Mouse (Mus musculus) lung, embryonic 16.5 days (tissue): ENCODE measurements around the gene Bcl7c. TPM values are rescaled to one million over a fixed set of nuclear protein-coding genes. Genes with fewer than 3 reads are reported as not detected.
A peak's percentile ranks its signal among the peaks of the same experiment; 100 is the strongest.

Experiments used
- ATAC-seq: fragments of 200-750 bp; cut with Nextera tagmentation; 2 replicates; pipeline ENCODE4 v1.8.0; 2017; ENCODE audit warnings: low read depth, mild to moderate bottlenecking, moderate library complexity
- H3K27ac ChIP-seq: fragments of 300-500 bp; sonication (generic); 2 replicates; pipeline ENCODE4 v1.5.1; 2014; ENCODE audit warnings: mild to moderate bottlenecking, control low read depth, low read length
- H3K27me3 ChIP-seq: fragments of 300-500 bp; sonication (generic); 2 replicates; pipeline ENCODE4 v1.6.1; 2014; ENCODE audit warnings: low read depth, low read length, mixed read lengths; ENCODE audit not compliant: control insufficient read depth, insufficient read depth
- H3K36me3 ChIP-seq: fragments of 300-500 bp; sonication (generic); 2 replicates; pipeline ENCODE4 v1.6.1; 2014; ENCODE audit warnings: low read length; ENCODE audit not compliant: control insufficient read depth, insufficient read depth
- H3K4me1 ChIP-seq: fragments of 300-500 bp; sonication (generic); replicated peaks from 2 replicates; pipeline ENCODE4 v1.6.1; 2014; ENCODE audit warnings: low read length, mixed read lengths; ENCODE audit not compliant: control insufficient read depth, insufficient read depth
- H3K4me2 ChIP-seq: fragments of 300-500 bp; sonication (generic); 2 replicates; pipeline ENCODE4 v1.6.1; 2014; ENCODE audit warnings: low read depth, low read length, control low read depth
- H3K4me3 ChIP-seq: fragments of 300-500 bp; sonication (generic); 2 replicates; pipeline ENCODE4 v1.5.1; 2014; ENCODE audit warnings: mild to moderate bottlenecking, low read length, control low read depth
- H3K9ac ChIP-seq: fragments of 300-500 bp; sonication (generic); 2 replicates; pipeline ENCODE4 v1.6.1; 2014; ENCODE audit warnings: low read length, control low read depth
- H3K9me3 ChIP-seq: fragments of 300-500 bp; sonication (generic); 2 replicates; pipeline ENCODE4 v1.6.1; 2016; ENCODE audit warnings: low read length; ENCODE audit not compliant: control insufficient read depth
- WGBS: fragments of 180-500 bp; shearing (Covaris S2); extraction: QIAGEN DNeasy Blood & Tissue Kit; methylation state at CpG from one replicate; pipeline ENCODE4 v1.1.7; 2014; 5-methylcytosine and 5-hydroxymethylcytosine counted together
- polyA plus RNA-seq: library from polyadenylated mRNA; unstranded; fragments of >200 nt; fragmentation: Nextera tagmentation; extraction: Ambion mirVana; gene quantifications from 2 replicates; pipeline ENCODE4 v1.2.1, GENCODE M21; 2015

The Bcl7c gene
- polyA plus RNA-seq, 1 experiment from 2014 or later: 46.1 TPM

DNA sequence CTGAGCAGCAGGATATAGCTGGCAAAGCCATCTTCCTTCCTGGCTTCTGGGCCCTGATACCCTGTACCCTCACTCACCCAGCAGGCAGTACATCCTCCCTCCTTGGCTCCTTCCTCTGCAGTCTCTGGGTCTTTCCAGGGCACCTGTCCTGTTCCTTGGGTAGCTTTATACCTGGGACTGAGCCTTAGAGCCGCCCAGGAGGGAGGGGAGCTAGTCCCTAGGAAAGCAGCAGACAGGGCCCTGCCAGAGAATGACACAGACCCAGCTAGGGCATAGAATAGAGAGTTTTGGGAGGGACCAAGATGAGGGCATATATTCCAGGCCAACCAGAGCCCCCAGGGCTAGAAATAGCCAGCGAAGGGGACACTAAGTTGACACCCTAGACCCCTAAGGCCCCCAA lies 16.8 kb upstream of the Bcl7c start:
- H3K4me2 ChIP-seq: no peak overlapping the region
- H3K4me1 ChIP-seq: no peaks in the 10 kb centered on the region
- H3K9me3 ChIP-seq: no peaks in the 10 kb centered on the region
- no peaks in the 10 kb centered on the region for H3K27me3 ChIP-seq
- no peak for ATAC-seq
- no peak overlapping the region for H3K4me3 ChIP-seq
- no peak overlapping the region for H3K9ac ChIP-seq
- WGBS: 33% methylated on average over 2 of the region's 2 CpGs
- no peak overlapping the region for H3K27ac ChIP-seq
- H3K36me3 ChIP-seq: no peaks in the 10 kb centered on the region

DNA sequence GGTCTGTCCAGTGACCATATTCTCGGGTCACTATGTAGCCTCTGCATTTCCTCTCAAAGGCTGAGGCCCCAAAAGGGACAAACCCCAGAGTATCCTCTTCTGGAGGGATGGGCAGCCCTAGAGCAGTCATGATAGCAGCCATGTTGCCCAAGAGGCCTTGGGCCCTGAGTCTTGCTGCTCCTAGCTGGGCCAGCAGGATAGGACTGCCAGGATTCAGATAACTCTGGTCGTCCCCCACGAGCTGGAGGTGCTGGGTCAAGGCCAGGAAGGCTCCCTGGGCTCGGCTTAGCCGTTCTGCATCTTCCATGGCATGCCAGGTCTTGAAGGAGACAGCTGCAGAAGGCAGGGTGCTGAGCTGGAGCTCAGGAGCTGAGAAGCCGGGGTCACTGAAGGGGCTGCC lies 10.5 kb upstream of the Bcl7c start:
- Histone ChIP-seq H3K9me3 (no peaks in the 10 kb centered on the region), H3K4me1 (peaks cover 9% of the 10 kb centered on the region), H3K27me3 (no peaks in the 10 kb centered on the region), H3K9ac (no peak overlapping the region), H3K4me2 (no peak overlapping the region), H3K4me3 (no peak overlapping the region), H3K36me3 (no peaks in the 10 kb centered on the region), H3K27ac (no peak overlapping the region)
- 87% methylated on average over 6 of the region's 6 CpGs for WGBS
- no peak for ATAC-seq

DNA sequence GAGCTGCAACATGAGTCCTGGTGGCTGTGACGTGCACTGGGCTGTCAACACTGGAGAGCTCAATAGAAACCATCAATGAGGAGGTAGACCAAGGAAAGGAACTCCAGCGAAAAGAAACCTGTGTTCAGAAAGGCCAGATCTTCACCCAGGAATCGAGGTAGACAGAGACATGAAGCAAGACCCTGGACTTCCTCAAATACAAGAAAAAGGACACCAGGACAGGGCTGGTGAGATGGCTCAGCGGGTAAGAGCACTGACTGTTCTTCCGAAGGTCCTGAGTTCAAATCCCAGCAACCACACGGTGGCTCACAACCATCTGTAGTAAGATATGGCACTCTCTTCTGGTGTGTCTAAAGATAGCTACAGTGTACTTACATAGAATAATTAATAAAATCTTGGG lies 9.6 kb upstream of the Bcl7c start:
- no peak overlapping the region for H3K4me3 ChIP-seq
- H3K36me3 ChIP-seq: no peaks in the 10 kb centered on the region
- no peak overlapping the region for H3K27ac ChIP-seq
- H3K4me2 ChIP-seq: no peak overlapping the region
- ATAC-seq: no peak
- no peaks in the 10 kb centered on the region for H3K27me3 ChIP-seq
- H3K9me3 ChIP-seq: no peaks in the 10 kb centered on the region
- no peak overlapping the region for H3K9ac ChIP-seq
- WGBS: 87% methylated on average over 6 of the region's 6 CpGs
- H3K4me1 ChIP-seq: peaks cover 12% of the 10 kb centered on the region

DNA sequence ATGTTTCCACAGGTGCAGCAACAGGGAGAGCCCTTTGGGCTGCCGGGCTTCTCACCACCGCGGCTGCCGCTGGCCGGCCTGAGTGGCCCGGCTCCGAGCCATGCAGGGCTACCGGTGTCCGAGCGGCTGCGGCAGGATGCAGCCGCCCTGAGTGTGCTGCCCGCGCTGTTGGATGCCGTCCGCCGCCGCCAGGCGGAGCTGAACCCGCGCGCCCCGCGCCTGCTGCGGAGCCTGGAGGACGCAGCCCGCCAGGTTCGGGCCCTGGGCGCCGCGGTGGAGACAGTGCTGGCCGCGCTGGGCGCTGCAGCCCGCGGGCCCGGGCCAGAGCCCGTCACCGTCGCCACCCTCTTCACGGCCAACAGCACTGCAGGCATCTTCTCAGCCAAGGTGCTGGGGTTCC lies 8.3 kb upstream of the Bcl7c start:
- H3K27ac ChIP-seq: no peak overlapping the region
- ATAC-seq: peak; percentile 54

DNA sequence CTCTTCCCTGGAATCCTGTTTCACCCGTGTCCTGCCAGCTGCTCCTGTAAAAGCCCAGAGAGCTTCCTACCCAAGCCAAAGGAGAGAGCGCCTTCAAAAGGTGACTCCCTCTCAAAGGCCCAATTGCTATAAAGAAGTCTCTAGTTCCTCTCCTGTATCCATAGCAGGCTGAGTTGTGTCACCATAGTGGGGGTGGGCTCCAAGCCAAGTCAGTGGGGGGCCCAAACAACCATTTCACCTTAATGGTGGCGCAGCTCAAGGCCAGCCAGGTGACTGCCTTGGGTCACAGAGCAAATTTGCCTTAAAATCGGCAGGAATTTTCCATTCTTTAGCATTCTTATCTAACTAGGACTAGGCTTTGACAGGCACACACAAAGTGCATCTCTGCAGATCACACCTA lies 6.1 kb upstream of the Bcl7c start:
- no peaks in the 10 kb centered on the region for H3K27me3 ChIP-seq
- no peak overlapping the region for H3K27ac ChIP-seq
- no peak overlapping the region for H3K9ac ChIP-seq
- H3K36me3 ChIP-seq: no peaks in the 10 kb centered on the region
- no peak overlapping the region for H3K4me2 ChIP-seq
- WGBS: 81% methylated on average over 4 of the region's 4 CpGs
- H3K9me3 ChIP-seq: no peaks in the 10 kb centered on the region
- no peak for ATAC-seq
- peaks cover 24% of the 10 kb centered on the region for H3K4me1 ChIP-seq
- no peak overlapping the region for H3K4me3 ChIP-seq

More for the DNA sequence above, 8.3 kb upstream of the Bcl7c start:
- Histone ChIP-seq H3K9ac (peak overlapping the region; percentile 71), H3K27me3 (no peaks in the 10 kb centered on the region), H3K9me3 (no peaks in the 10 kb centered on the region), H3K36me3 (no peaks in the 10 kb centered on the region), H3K4me2 (peak overlapping the region; percentile 78), H3K4me3 (peak overlapping the region; percentile 46), H3K4me1 (peaks cover 17% of the 10 kb centered on the region)
- WGBS: 3% methylated on average over 36 of the region's 41 CpGs

DNA sequence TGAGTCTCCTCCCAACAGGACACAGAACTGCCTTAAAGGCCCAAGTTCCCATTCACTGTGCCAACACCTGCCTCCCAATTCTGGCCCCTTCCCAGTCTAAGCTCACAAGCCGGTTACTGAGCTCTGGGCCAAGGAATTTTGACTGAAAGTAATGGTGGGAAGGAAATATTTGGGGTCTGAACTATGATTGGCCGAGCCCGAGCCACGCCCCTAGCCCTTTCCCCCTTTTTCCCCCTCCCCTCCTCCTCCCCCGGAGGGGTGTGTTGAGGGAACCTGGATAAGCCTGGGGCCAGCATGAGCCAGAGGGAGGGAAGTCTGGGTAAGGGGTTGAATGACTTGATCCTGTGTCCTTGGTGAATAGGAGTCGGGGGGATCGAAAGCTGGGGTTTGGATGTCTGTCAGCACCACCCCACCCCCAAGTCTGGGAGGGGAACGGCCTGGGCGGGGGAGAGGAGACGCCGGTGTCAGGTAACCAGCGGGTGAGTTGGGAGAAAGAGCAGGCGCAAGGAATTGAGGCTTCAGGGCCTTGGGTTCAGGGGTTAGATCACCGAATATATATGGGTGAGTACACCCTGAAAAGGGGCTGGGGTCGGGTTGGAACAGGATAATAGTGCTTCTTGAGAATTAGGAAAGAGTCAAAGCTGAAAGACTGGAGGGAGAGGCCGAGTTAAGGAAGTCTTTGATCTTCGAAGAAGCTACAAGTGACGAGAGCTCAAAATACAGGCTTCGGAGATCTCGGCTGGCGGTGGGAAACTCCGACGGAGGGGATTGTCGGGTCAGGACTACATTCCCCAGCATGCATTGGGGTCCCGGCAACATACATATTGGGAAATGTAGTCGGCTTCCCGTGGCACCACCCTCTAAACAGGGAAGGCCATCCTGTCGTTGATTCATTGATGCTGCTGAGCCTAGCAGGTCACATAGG lies 4.0 kb upstream of the Bcl7c start, which contains the start of gene Ctf1:
TSS of gene Ctf1 (plus strand) at position 276 of the 925 bp plus-strand sequence.
- Histone ChIP-seq H3K9ac (peak within 1 kb of the TSS; percentile 63), H3K36me3 (no peaks in the 10 kb centered on the region), H3K4me2 (peak within 1 kb of the TSS; percentile 63), H3K4me3 (peak within 1 kb of the TSS; percentile 49), H3K4me1 (peaks cover 33% of the 10 kb centered on the region), H3K27me3 (no peaks in the 10 kb centered on the region), H3K27ac (peak within 1 kb of the TSS; percentile 93), H3K9me3 (no peaks in the 10 kb centered on the region)
- peak; percentile 46 for ATAC-seq
- 2% methylated on average over 27 of the region's 28 CpGs for WGBS

DNA sequence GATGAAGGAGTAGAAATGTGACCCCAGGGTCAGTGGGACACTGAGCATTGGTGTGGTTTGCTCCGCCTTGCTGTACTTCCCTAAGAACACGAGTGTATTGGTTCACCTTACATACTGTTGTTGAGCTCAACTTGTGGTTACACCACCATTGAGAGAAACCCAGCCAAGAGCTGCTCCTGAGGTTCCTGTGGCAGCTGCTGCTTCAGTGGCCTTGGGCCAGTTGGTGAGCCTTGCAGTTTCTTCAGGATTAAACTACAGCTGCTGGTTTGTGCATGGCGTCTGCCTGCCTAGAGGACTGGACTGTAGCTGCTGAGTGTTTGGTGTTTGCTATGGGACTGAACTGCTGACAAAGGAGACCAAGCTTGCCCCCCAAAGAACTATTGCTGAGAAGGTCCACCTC lies 2.7 kb upstream of the Bcl7c start:
- 53% methylated on average over 3 of the region's 3 CpGs for WGBS

DNA sequence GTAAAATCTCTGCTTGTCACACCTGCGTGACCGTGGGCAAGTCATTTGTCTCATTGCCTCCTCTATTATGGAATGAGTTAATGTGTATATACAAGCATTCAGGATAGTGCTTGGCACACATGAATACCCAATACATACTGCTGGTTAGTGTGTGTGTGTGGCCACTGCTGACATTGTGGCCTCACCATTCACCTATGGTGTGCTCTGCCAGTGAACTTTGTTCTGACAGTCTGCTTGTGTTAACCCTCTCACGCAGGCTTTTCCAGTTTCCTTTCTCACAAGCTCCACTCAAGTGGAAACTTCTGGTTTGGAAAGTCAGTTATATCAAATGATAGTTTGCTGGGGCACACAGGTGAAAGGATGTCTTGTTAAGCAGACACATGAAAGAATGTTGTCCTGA lies 2.3 kb upstream of the Bcl7c start:
- no peak overlapping the region; the same call in 1 of the 2 replicates for H3K27ac ChIP-seq
- 77% methylated on average over 3 of the region's 3 CpGs for WGBS

More for the DNA sequence above, 2.7 kb upstream of the Bcl7c start:
- no peaks in the 10 kb centered on the region for H3K9me3 ChIP-seq
- H3K27ac ChIP-seq: peak overlapping the region; percentile 93
- H3K4me2 ChIP-seq: no peak overlapping the region
- H3K27me3 ChIP-seq: no peaks in the 10 kb centered on the region
- no peak for ATAC-seq
- H3K9ac ChIP-seq: no peak overlapping the region
- no peaks in the 10 kb centered on the region for H3K36me3 ChIP-seq
- H3K4me1 ChIP-seq: peaks cover 33% of the 10 kb centered on the region
- no peak overlapping the region for H3K4me3 ChIP-seq

DNA sequence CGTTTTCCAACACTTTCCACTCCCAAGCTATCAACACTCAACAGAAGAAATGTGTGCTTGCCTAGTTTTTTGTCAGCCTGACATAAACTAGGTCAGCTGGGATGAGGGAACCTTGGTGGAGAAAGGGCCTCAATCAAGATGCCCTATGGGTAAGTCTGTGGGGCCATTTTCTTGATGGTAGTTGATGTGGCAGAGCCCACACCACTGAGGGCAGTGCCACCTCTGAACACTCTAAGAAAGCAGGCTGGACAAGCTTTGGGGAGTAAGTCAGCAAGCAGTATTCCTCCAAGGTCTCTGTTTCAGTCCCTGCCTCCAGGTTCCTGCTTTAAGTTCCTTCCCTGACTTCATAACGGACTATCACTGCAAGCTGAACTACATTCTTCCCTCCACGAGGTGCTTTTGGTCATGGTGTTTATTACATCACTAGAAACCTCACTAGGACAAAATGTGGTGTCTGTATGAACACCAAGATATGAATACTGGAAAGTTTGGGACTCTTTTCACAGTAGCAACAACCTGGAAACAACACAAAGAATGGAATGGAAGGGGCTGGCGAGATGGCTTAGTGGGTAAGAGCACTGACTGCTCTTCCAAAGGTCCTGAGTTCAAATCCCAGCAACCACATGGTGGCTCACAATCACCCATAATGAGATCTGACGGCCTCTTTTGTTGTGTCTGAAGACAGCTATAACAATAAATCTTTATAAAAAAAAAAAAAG lies 687 bp upstream of the Bcl7c start:
- Histone ChIP-seq H3K4me1 (peaks cover 33% of the 10 kb centered on the region), H3K27ac (peak overlapping the region; percentile 99)
- ATAC-seq: no peak

More for the DNA sequence above, 2.3 kb upstream of the Bcl7c start:
- Histone ChIP-seq H3K9ac (no peak overlapping the region), H3K4me2 (no peak overlapping the region), H3K4me3 (no peak overlapping the region), H3K4me1 (peaks cover 33% of the 10 kb centered on the region), H3K9me3 (no peaks in the 10 kb centered on the region), H3K36me3 (no peaks in the 10 kb centered on the region; the same call in 1 of the 2 replicates), H3K27me3 (no peaks in the 10 kb centered on the region)
- no peak for ATAC-seq

More for the DNA sequence above, 687 bp upstream of the Bcl7c start:
- no peaks in the 10 kb centered on the region for H3K27me3 ChIP-seq
- no peaks in the 10 kb centered on the region for H3K9me3 ChIP-seq
- peak overlapping the region; percentile 92 for H3K4me2 ChIP-seq
- H3K4me3 ChIP-seq: peak overlapping the region; percentile 81
- peak overlapping the region; percentile 87 for H3K9ac ChIP-seq
- H3K36me3 ChIP-seq: peaks cover 3% of the 10 kb centered on the region
- 56% methylated on average over 5 of the region's 5 CpGs for WGBS
